Mouse (Mus musculus) liver, postnatal 0 days (tissue): ENCODE measurements around the gene Trim25. TPM values are rescaled to one million over a fixed set of nuclear protein-coding genes. Genes with fewer than 3 reads are reported as not detected.

Source experiments
- ATAC-seq: fragments of 200-750 bp; cut with Nextera tagmentation; 2 replicates; pipeline ENCODE4 v1.8.0; 2017; ENCODE audit warnings: mild to moderate bottlenecking, moderate library complexity
- DNase-seq: peaks from one replicate; pipeline ENCODE4 v3.0.0-alpha.2; 2016
- H3K27ac ChIP-seq: fragments of 300-500 bp; sonication (generic); 2 replicates; pipeline ENCODE4 v1.5.1; 2014; ENCODE audit warnings: antibody characterized with exemption, moderate library complexity, mild to moderate bottlenecking, low read depth
- H3K27me3 ChIP-seq: fragments of 300-500 bp; sonication (generic); 2 replicates; pipeline ENCODE4 v1.6.1; 2014; ENCODE audit warnings: low read length, control low read depth, mixed read lengths; ENCODE audit not compliant: insufficient read depth
- H3K36me3 ChIP-seq: fragments of 300-500 bp; sonication (generic); replicated peaks from 2 replicates; pipeline ENCODE4 v1.6.1; 2014; ENCODE audit warnings: mild to moderate bottlenecking, control low read depth, low read length, moderate library complexity, mixed read lengths; ENCODE audit not compliant: insufficient read depth
- H3K4me1 ChIP-seq: fragments of 300-500 bp; sonication (generic); 2 replicates; pipeline ENCODE4 v1.6.1; 2014; ENCODE audit warnings: antibody characterized with exemption, mild to moderate bottlenecking, control low read depth; ENCODE audit not compliant: insufficient read depth
- H3K4me2 ChIP-seq: fragments of 300-500 bp; sonication (generic); 2 replicates; pipeline ENCODE4 v1.6.1; 2014; ENCODE audit warnings: low read depth, mild to moderate bottlenecking, low read length, moderate library complexity, mixed read lengths
- H3K4me3 ChIP-seq: fragments of 300-500 bp; sonication (generic); 2 replicates; pipeline ENCODE4 v1.5.1; 2014; ENCODE audit warnings: low read depth, low read length
- H3K9ac ChIP-seq: fragments of 300-500 bp; sonication (generic); replicated peaks from 2 replicates; pipeline ENCODE4 v1.6.1; 2014; ENCODE audit warnings: mild to moderate bottlenecking, moderate library complexity
- H3K9me3 ChIP-seq: fragments of 300-500 bp; sonication (generic); 2 replicates; pipeline ENCODE4 v1.6.1; 2016; ENCODE audit warnings: mild to moderate bottlenecking, control low read depth, low read length, mixed read lengths
- CTCF ChIP-seq: sonication (generic); IDR thresholded peaks from 2 replicates; pipeline ENCODE4 v1.5.1; 2016; ENCODE audit warnings: antibody characterized with exemption, low read depth
- EP300 ChIP-seq: IDR thresholded peaks from 2 replicates; pipeline ENCODE4 v1.6.1; 2016; ENCODE audit warnings: antibody characterized with exemption, low read depth, mild to moderate bottlenecking
- WGBS: fragments of 180-500 bp; shearing (Covaris S2); extraction: QIAGEN DNeasy Blood & Tissue Kit; methylation state at CpG from one replicate; pipeline ENCODE4 v1.1.7; 2014; ENCODE audit not compliant: insufficient replicate concordance; 5-methylcytosine and 5-hydroxymethylcytosine counted together
- polyA plus RNA-seq: library from polyadenylated mRNA; unstranded; fragments of >200 nt; fragmentation: Nextera tagmentation; extraction: Ambion mirVana; gene quantifications from 2 replicates; pipeline ENCODE4 v1.2.1, GENCODE M21; 2015

The Trim25 gene
- polyA plus RNA-seq, 1 experiment from 2014 or later: 20.4 TPM

GRCm38 (mm10) chr11:89046021-89046420, 46.8 kb downstream of the Trim25 start:
- no peak overlapping the region for H3K9ac ChIP-seq
- no peak overlapping the region for H3K4me3 ChIP-seq
- H3K27ac ChIP-seq: no peak overlapping the region
- 79% methylated on average over 3 of the region's 3 CpGs for WGBS
- 0 out of 2 replicates have a peak, but pooled peaks cover 2% of the 10 kb centered on the region for H3K9me3 ChIP-seq
- H3K27me3 ChIP-seq: no peaks in the 10 kb centered on the region
- DNase-seq (no peak), ATAC-seq (no peak)
- peaks cover 13% of the 10 kb centered on the region for H3K36me3 ChIP-seq
- H3K4me2 ChIP-seq: no peak overlapping the region
- no peaks in the 10 kb centered on the region for H3K4me1 ChIP-seq
- TF ChIP-seq EP300 (no peak), CTCF (no peak)

GRCm38 (mm10) chr11:89051767-89052166, 52.6 kb downstream of the Trim25 start:
- no peaks in the 10 kb centered on the region for H3K27me3 ChIP-seq
- H3K4me3 ChIP-seq: no peak overlapping the region
- 58% methylated on average over 6 of the region's 6 CpGs for WGBS
- DNase-seq (no peak), ATAC-seq (no peak)
- H3K36me3 ChIP-seq: peaks cover 12% of the 10 kb centered on the region; the same call in 1 of the 2 replicates
- no peak overlapping the region for H3K9ac ChIP-seq
- TF ChIP-seq EP300: no peak
- TF ChIP-seq CTCF: no peak
- H3K4me2 ChIP-seq: no peak overlapping the region
- H3K4me1 ChIP-seq: no peaks in the 10 kb centered on the region
- H3K27ac ChIP-seq: no peak overlapping the region
- H3K9me3 ChIP-seq: no peaks in the 10 kb centered on the region

DNA sequence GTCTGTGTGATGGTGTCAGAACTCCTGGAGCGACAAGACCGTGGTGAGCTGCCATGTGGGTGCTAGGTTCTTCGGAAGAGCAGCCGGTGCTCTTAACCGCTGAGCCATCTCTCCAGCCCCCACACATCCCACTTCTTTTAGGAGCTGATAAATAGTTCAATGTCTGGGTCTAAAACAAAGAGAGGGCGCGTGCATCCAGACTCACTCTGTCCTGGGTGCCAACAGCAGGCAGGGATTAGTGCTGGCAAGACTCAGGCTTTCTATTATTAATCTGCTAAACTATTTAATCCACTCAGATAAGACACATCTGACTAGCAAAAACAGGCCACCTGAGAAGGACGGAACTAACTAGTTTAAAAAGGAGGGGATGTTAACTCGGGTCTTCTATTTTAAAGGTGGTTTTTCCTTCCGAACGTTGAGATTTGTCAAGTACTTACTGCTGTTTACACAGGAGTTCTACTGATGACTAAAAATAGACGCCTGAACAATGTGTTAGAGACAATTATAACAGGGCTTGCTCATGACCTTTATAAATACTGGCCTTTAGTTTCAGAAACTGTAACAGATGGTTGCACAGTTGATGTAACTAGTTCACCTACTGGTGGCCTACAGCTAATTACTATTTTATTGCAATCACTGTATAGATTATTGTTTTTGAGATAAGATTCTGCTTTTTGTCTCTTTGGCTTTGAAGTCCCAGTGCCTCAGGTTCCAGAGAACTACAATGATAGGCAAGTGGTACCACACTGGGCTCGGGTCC, 56.9 kb downstream of the Trim25 start:
- no peak for ATAC-seq
- Histone ChIP-seq H3K9ac (no peak overlapping the region), H3K27me3 (no peaks in the 10 kb centered on the region), H3K9me3 (no peaks in the 10 kb centered on the region), H3K4me1 (peaks cover 25% of the 10 kb centered on the region), H3K4me2 (no peak overlapping the region), H3K36me3 (0 out of 2 replicates have a peak, but pooled peaks cover 2% of the 10 kb centered on the region), H3K27ac (no peak overlapping the region), H3K4me3 (no peak overlapping the region)
- no peak for TF ChIP-seq CTCF
- TF ChIP-seq EP300: no peak
- WGBS: 85% methylated on average over 13 of the region's 13 CpGs
- no peak for DNase-seq

DNA sequence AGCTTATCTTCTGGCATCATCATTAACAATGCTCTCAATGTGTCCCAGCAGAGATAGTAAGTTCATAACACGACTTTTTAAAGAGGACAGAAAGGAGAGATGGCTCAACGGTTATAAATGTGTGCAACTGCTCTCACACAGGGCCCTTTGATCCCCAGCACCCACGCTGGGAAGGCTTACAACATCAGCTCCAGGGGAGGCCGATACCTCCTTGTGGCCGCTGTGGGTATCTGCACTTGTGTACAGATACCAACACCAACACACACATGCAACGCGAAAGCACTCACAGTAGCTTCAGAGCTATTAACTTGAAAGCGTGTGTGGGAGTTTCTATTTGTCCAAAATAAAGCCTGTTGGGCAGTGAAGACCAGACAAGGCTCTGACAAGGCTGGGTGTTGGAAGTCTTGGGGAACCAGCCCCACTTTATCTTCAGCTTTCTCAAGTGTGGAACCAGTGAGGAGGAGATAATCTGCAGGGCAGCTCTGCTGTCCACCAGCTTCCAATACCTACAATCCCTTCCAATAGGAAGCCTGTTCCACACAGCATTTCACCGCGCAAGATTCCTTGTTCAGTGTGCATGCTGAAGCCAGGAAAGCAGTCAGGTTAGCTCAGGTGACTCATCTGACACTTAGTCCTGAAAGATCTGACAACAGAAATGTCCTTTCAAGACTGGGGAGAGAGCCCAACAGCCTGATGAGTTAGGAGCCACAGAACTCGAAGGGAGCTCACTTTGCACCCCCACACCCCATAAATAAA, 59.5 kb downstream of the Trim25 start:
- 63% methylated on average over 11 of the region's 11 CpGs for WGBS
- peak overlapping the region; percentile 19; the same call in 1 of the 2 replicates for H3K4me3 ChIP-seq
- no peaks in the 10 kb centered on the region for H3K9me3 ChIP-seq
- ATAC-seq (no peak), DNase-seq (peak; percentile 57)
- 0 out of 2 replicates have a peak overlapping the region, but pooled peaks have one; percentile 30 for H3K9ac ChIP-seq
- H3K4me1 ChIP-seq: peaks cover 27% of the 10 kb centered on the region
- H3K27me3 ChIP-seq: no peaks in the 10 kb centered on the region
- H3K36me3 ChIP-seq: no peaks in the 10 kb centered on the region
- TF ChIP-seq CTCF (peak; percentile 69), EP300 (no peak)
- no peak overlapping the region for H3K27ac ChIP-seq
- peak overlapping the region; percentile 100 for H3K4me2 ChIP-seq

GRCm38 (mm10) chr11:89059919-89060422, 60.8 kb downstream of the Trim25 start:
- Histone ChIP-seq H3K4me2 (peak overlapping the region; percentile 100), H3K27me3 (no peaks in the 10 kb centered on the region), H3K9me3 (no peaks in the 10 kb centered on the region), H3K9ac (peak overlapping the region; percentile 87), H3K4me1 (peaks cover 33% of the 10 kb centered on the region), H3K36me3 (no peaks in the 10 kb centered on the region), H3K4me3 (peak overlapping the region; percentile 86), H3K27ac (peak overlapping the region; percentile 57)
- WGBS: under 1% methylated on average over 32 of the region's 33 CpGs
- TF ChIP-seq EP300: no peak
- no peak for TF ChIP-seq CTCF
- peak; percentile 43 for ATAC-seq
- DNase-seq: peak; percentile 51

GRCm38 (mm10) chr11:89060423-89061089, 61.4 kb downstream of the Trim25 start:
- Histone ChIP-seq H3K4me1 (peaks cover 33% of the 10 kb centered on the region), H3K27ac (peak overlapping the region; percentile 57), H3K27me3 (no peaks in the 10 kb centered on the region), H3K4me2 (peak overlapping the region; percentile 100), H3K9ac (peak overlapping the region; percentile 87), H3K9me3 (no peaks in the 10 kb centered on the region), H3K4me3 (peak overlapping the region; percentile 86), H3K36me3 (no peaks in the 10 kb centered on the region)
- 1% methylated on average over 53 of the region's 63 CpGs for WGBS
- TF ChIP-seq EP300 (no peak), CTCF (no peak)
- peak; percentile 94 for DNase-seq
- ATAC-seq: peak; percentile 94
